Mouse (Mus musculus) stomach, embryonic 14.5 days (tissue): ENCODE measurements around the gene Plg. TPM values are rescaled to one million over a fixed set of nuclear protein-coding genes. Genes with fewer than 3 reads are reported as not detected.

Experiments used
- polyA plus RNA-seq: library from polyadenylated mRNA; unstranded; fragments of >200 nt; fragmentation: Nextera tagmentation; extraction: Ambion mirVana; gene quantifications from 2 replicates; pipeline ENCODE4 v1.2.1, GENCODE M21; 2014

The Plg gene
- polyA plus RNA-seq, 1 experiment from 2014 or later = 1.1 TPM

Other genes with a start within 250 kb of the Plg start
- gene Map3k4, start 59.8 kb upstream of the Plg start, polyA plus RNA-seq = 49.2 and 52.4 TPM in 2 replicates
- 0.11 and 0.45 TPM in 2 replicates for gene Slc22a3, start 129.1 kb downstream of the Plg start, polyA plus RNA-seq
- gene Slc22a2, start 205.5 kb downstream of the Plg start, polyA plus RNA-seq = not detected in 2 replicates